Mouse (Mus musculus) thymus, adult 2 months (tissue): Measurements from ENCODE around the gene Sacs.

Experiments used
- CTCF ChIP-seq: fragments of 200-500 bp; IDR thresholded peaks from 2 replicates; pipeline ENCODE4 v1.5.1; 2012; ENCODE audit warnings: mild to moderate bottlenecking, control low read depth, low read length, moderate library complexity, borderline replicate concordance; ENCODE audit not compliant: control insufficient read depth, poor library complexity, insufficient read depth; ENCODE audit errors: extremely low read depth
- POLR2A ChIP-seq: fragments of 200-500 bp; IDR thresholded peaks from 2 replicates; pipeline ENCODE4 v1.6.1; 2012; ENCODE audit warnings: mild to moderate bottlenecking, low read length, control low read depth, moderate library complexity; ENCODE audit not compliant: control insufficient read depth, poor library complexity, insufficient read depth; ENCODE audit errors: extremely low read depth

DNA sequence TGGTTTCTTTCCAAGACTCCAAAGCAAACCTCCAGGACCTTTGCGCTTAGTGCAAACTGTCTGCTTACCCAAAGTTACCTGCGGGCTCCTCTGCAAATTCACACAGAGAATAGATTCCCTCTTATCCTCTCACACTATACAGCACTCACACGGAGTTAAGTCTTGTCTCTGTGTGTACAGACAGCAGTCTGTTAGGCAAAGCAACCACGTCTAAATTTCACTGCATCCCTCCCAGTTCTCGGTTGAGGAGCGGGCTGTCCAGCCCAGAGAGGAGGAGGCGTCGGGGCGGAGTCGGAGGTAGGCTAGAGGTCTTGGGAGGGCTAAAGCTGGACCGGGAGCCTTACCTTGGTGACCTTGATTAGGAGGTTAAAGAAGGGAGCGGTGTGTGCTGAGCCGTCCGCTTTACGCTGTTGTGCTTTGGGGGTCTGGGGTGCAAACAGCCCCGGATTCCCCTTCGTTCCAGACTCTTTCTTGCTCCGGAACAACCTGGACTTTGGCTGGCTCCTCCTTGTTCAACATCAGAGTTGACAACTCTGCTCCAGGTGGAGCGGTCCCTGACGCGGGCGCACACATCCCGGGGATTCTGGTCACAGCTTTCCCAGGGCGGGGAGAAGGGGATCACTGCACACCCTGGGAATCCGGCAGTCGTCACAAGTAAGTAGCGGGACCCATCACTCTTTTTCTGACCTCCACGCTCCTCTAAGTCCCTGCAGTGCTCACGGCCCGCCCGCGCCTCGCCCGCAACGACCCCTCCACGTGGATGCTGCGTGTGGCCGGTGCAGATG, 136.3 kb downstream of the Sacs start:
- TF ChIP-seq CTCF, result no peak
- no peak for TF ChIP-seq POLR2A
